Mouse (Mus musculus): ENCODE measurements around the gene Stap2. TPM values are rescaled to one million over a fixed set of nuclear protein-coding genes. Genes with fewer than 3 reads are reported as not detected.

Stap2 gene
- polyA plus RNA-seq (2012; fragmentation: generic; extraction: Trizol) = 0.46 TPM

DNA sequence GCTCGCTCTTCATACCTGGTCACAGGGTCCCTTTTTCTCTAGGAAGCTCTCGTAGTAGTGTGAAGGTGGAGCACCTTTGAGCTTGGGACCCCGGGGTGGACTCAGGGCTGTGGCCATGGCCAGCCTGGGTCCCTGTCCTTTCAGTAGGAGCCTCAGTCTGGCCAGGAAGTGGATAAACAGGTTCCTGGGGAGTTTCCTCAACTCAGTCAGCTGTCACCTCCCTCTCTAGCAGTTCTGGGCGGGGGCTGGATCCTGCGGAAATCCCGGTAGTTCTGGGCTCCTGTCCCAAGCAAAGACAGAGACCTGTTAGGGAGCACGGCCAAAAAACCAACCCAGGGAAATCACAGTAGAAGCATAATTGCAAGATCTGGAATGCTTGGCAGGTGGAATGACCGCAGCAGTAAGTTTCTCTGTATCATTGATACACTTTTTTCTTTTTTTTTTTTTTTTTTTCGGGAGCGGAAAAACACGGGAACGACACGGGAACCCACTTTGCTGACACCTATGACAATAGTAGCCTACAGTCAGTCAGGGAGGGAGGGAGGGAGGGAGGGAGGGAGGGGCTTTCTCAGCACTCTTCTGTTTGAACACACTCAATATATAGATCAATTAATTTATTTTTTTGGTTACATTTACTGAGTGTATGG lies at the start of gene Stap2, which contains the start of gene Mpnd:
Stap2 (minus strand) TSS at position 170 of the 647 bp plus-strand sequence.
Mpnd (plus strand) TSS at position 297 of the 647 bp plus-strand sequence.
- Histone ChIP-seq H3K4me2 (ENCODE audit: low read depth) (no peak within 1 kb of the TSS), H3K4me3 (no peak within 1 kb of the TSS), H3K36me3 (ENCODE audit: control insufficient read depth, insufficient read depth) (no peaks in the 10 kb centered on the region), H3ac (ENCODE audit: control insufficient read depth, insufficient read length) (no peak within 1 kb of the TSS), H3K27me3 (ENCODE audit: control insufficient read depth, insufficient read depth, insufficient read length) (peaks cover 17% of the 10 kb centered on the region), H3K79me2 (ENCODE audit: control insufficient read depth, insufficient read depth) (peaks cover 6% of the 10 kb centered on the region)
- no peak for TF ChIP-seq MAX (IDR thresholded peaks at IDR 0.05; ENCODE audit: low read depth)
- no peak for TF ChIP-seq MYOG (IDR thresholded peaks at IDR 0.05; ENCODE audit: control insufficient read depth in 1 of 3, insufficient read depth in 1 of 3, insufficient read length in 2 of 3, low read depth in 2 of 3)

DNA sequence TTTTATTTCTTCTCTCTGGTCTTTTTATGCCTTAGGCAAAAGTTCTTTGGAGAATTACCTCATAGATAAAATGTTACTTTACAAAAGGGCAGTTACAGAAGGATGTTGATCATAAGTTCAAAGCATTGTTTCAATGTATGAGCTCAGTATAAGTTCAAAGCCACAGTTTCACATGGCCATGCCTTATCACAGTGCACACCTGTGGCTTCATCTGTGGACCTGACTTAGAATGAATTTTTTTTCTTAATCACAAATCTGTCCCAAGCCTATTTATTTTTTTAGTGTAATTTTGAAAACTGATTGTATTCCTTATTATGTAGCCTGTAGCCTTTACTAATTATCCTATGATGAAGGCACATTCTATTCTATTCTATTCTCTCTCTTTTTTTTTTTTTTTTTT lies 49.6 kb upstream of the Stap2 start:
- TF ChIP-seq MYOD1 (IDR thresholded peaks at IDR 0.05; ENCODE audit: control insufficient read depth in 1 of 3, insufficient read length in 2 of 3, low read depth in 2 of 3) (no peak), POLR2AphosphoS2 (IDR thresholded peaks at IDR 0.05; ENCODE audit: insufficient read length, low read depth) (no peak), TCF3 (IDR thresholded peaks at IDR 0.05; ENCODE audit: insufficient read length, low read depth) (no peak), POLR2A (IDR thresholded peaks at IDR 0.05; ENCODE audit: insufficient read length, low read depth) (no peak), REST (IDR thresholded peaks at IDR 0.05; ENCODE audit: insufficient read depth, insufficient read length) (no peak), E2F4 (IDR thresholded peaks at IDR 0.05; ENCODE audit: insufficient read depth) (no peak), SRF (IDR thresholded peaks at IDR 0.05; ENCODE audit: control insufficient read depth, insufficient read length, low read depth) (no peak), CEBPB (IDR thresholded peaks at IDR 0.05; ENCODE audit: insufficient read depth, poor library complexity, severe bottlenecking) (no peak), MYOG (IDR thresholded peaks at IDR 0.05; ENCODE audit: control insufficient read depth in 1 of 3, insufficient read depth in 1 of 3, insufficient read length in 2 of 3, low read depth in 2 of 3) (no peak), MAX (IDR thresholded peaks at IDR 0.05; ENCODE audit: low read depth) (no peak), TCF12 (IDR thresholded peaks at IDR 0.05; ENCODE audit: insufficient read depth, poor library complexity, severe bottlenecking) (no peak), USF1 (IDR thresholded peaks at IDR 0.05; ENCODE audit: low read depth) (no peak)
- Histone ChIP-seq H3K36me3 (ENCODE audit: control insufficient read depth, insufficient read depth) (no peaks in the 10 kb centered on the region), H3K4me2 (ENCODE audit: low read depth) (no peak overlapping the region), H3ac (ENCODE audit: control insufficient read depth, insufficient read length) (no peak overlapping the region), H3K4me3 (no peak overlapping the region), H3K27me3 (ENCODE audit: control insufficient read depth, insufficient read depth, insufficient read length) (no peaks in the 10 kb centered on the region), H3K79me2 (ENCODE audit: control insufficient read depth, insufficient read depth) (peaks cover 22% of the 10 kb centered on the region)

DNA sequence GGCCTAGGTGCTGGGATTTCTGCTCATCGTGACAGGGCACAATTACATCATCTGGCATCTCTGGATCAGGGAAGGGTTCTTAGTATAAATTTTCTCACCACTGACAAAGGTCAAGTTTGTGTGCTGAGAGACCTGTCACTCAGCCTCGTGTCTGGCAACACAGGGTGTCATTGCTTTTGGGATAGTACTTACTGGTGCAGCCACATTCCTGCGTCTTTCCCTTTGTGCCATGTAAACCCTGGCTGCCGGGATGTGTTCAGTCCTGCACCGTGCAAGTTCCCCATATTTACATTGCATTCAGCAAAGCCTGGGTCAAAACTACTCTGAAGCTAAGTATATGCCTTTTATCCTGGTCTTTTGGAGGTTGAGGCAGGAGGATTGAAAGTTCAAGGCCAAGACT lies 46.0 kb upstream of the Stap2 start:
- no peaks in the 10 kb centered on the region for H3K36me3 ChIP-seq (ENCODE audit: control insufficient read depth, insufficient read depth)
- TF ChIP-seq TCF12 (IDR thresholded peaks at IDR 0.05; ENCODE audit: insufficient read depth, poor library complexity, severe bottlenecking) (no peak), CEBPB (IDR thresholded peaks at IDR 0.05; ENCODE audit: insufficient read depth, poor library complexity, severe bottlenecking) (no peak), REST (IDR thresholded peaks at IDR 0.05; ENCODE audit: insufficient read depth, insufficient read length) (no peak), MYOD1 (IDR thresholded peaks at IDR 0.05; ENCODE audit: control insufficient read depth in 1 of 3, insufficient read length in 2 of 3, low read depth in 2 of 3) (no peak), MAX (IDR thresholded peaks at IDR 0.05; ENCODE audit: low read depth) (no peak), SRF (IDR thresholded peaks at IDR 0.05; ENCODE audit: control insufficient read depth, insufficient read length, low read depth) (no peak), POLR2AphosphoS2 (IDR thresholded peaks at IDR 0.05; ENCODE audit: insufficient read length, low read depth) (no peak), TCF3 (IDR thresholded peaks at IDR 0.05; ENCODE audit: insufficient read length, low read depth) (no peak), MYOG (IDR thresholded peaks at IDR 0.05; ENCODE audit: control insufficient read depth in 1 of 3, insufficient read depth in 1 of 3, insufficient read length in 2 of 3, low read depth in 2 of 3) (no peak), USF1 (IDR thresholded peaks at IDR 0.05; ENCODE audit: low read depth) (no peak), E2F4 (IDR thresholded peaks at IDR 0.05; ENCODE audit: insufficient read depth) (no peak), POLR2A (IDR thresholded peaks at IDR 0.05; ENCODE audit: insufficient read length, low read depth) (no peak)
- H3K4me2 ChIP-seq (ENCODE audit: low read depth) = no peak overlapping the region
- no peak overlapping the region for H3ac ChIP-seq (ENCODE audit: control insufficient read depth, insufficient read length)
- no peak overlapping the region for H3K4me3 ChIP-seq
- no peaks in the 10 kb centered on the region for H3K27me3 ChIP-seq (ENCODE audit: control insufficient read depth, insufficient read depth, insufficient read length)
- H3K79me2 ChIP-seq (ENCODE audit: control insufficient read depth, insufficient read depth) = peaks cover 22% of the 10 kb centered on the region

DNA sequence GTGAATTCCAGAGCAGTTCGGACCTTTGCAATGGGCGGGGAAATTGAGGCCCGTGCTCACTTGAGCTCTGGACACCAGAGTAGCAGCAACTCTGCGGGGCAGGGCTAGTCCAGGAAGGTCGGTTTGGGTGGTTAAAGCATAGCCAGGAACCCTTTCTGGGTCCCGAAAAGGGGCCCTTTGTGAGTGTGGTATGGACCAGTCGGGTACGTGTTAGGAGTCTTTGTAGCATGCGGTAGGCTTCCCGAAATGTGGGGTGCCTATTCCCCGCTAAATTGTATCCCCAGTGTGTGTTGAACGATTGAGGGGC lies 35.4 kb upstream of the Stap2 start:
- H3K4me2 ChIP-seq (ENCODE audit: low read depth) = peak overlapping the region; percentile 88
- peak overlapping the region; percentile 67 for H3ac ChIP-seq (ENCODE audit: control insufficient read depth, insufficient read length)
- H3K27me3 ChIP-seq (ENCODE audit: control insufficient read depth, insufficient read depth, insufficient read length) = no peaks in the 10 kb centered on the region
- TF ChIP-seq CEBPB (IDR thresholded peaks at IDR 0.05; ENCODE audit: insufficient read depth, poor library complexity, severe bottlenecking) = no peak
- no peak for TF ChIP-seq POLR2A (IDR thresholded peaks at IDR 0.05; ENCODE audit: insufficient read length, low read depth)
- no peak for TF ChIP-seq MYOD1 (IDR thresholded peaks at IDR 0.05; ENCODE audit: control insufficient read depth in 1 of 3, insufficient read length in 2 of 3, low read depth in 2 of 3)
- no peak for TF ChIP-seq E2F4 (IDR thresholded peaks at IDR 0.05; ENCODE audit: insufficient read depth)
- no peak for TF ChIP-seq REST (IDR thresholded peaks at IDR 0.05; ENCODE audit: insufficient read depth, insufficient read length)
- no peak for TF ChIP-seq USF1 (IDR thresholded peaks at IDR 0.05; ENCODE audit: low read depth)
- no peak for TF ChIP-seq SRF (IDR thresholded peaks at IDR 0.05; ENCODE audit: control insufficient read depth, insufficient read length, low read depth)
- no peak for TF ChIP-seq TCF3 (IDR thresholded peaks at IDR 0.05; ENCODE audit: insufficient read length, low read depth)
- TF ChIP-seq MYOG (IDR thresholded peaks at IDR 0.05; ENCODE audit: control insufficient read depth in 1 of 3, insufficient read depth in 1 of 3, insufficient read length in 2 of 3, low read depth in 2 of 3) = no peak
- no peaks in the 10 kb centered on the region for H3K36me3 ChIP-seq (ENCODE audit: control insufficient read depth, insufficient read depth)
- peak overlapping the region; percentile 57 for H3K4me3 ChIP-seq
- peaks cover 54% of the 10 kb centered on the region for H3K79me2 ChIP-seq (ENCODE audit: control insufficient read depth, insufficient read depth)
